Mouse (Mus musculus): Measurements from ENCODE around the gene Gm10638.

GRCm38 (mm10) chr8:86741627-86742026 is 3.9 kb upstream of the Gm10638 start:
- TF ChIP-seq EP300 (optimal IDR thresholded peaks at IDR 0.05) = no peak
- TF ChIP-seq CTCF (IDR thresholded peaks at IDR 0.05; ENCODE audit: low read depth) = no peak

Measured in stomach, postnatal 0 days (tissue).